Mouse (Mus musculus): ENCODE data around the gene Ptprg. TPM values are rescaled to one million over a fixed set of nuclear protein-coding genes. Genes with fewer than 3 reads are reported as not detected.

The Ptprg gene
- polyA plus RNA-seq, 1 experiment from 2014 or later: 33.7 TPM

- Histone ChIP-seq H3K27me3 (ENCODE audit: control insufficient read depth, insufficient read depth, low read length) (no peaks in the 10 kb centered on the region), H3K4me1 (ENCODE audit: control insufficient read depth, insufficient read depth, low read length) (no peaks in the 10 kb centered on the region; the same call in 1 of the 2 replicates), H3K4me3 (ENCODE audit: low read depth, low read length) (no peak overlapping the region), H3K27ac (ENCODE audit: low read depth, low read length) (no peak overlapping the region), H3K9me3 (ENCODE audit: control insufficient read depth, low read length) (no peaks in the 10 kb centered on the region), H3K36me3 (ENCODE audit: control insufficient read depth, insufficient read depth, low read length) (no peaks in the 10 kb centered on the region), H3K9ac (ENCODE audit: low read length) (no peak overlapping the region), H3K4me2 (no peak overlapping the region)
- ATAC-seq (ENCODE audit: low FRiP score): no peak
- DNase-seq (ENCODE audit: low spot score, missing footprints): peak; percentile 72
- 87% methylated on average over 7 of the region's 7 CpGs for WGBS
Observed at GRCm38 (mm10) chr14:12070856-12071465, 517.6 kb downstream of the Ptprg start.

GRCm38 (mm10) chr14:12072026-12072861 is 518.9 kb downstream of the Ptprg start:
- no peaks in the 10 kb centered on the region; the same call in 1 of the 2 replicates for H3K4me1 ChIP-seq (ENCODE audit: control insufficient read depth, insufficient read depth, low read length)
- no peaks in the 10 kb centered on the region for H3K9me3 ChIP-seq (ENCODE audit: control insufficient read depth, low read length)
- H3K27ac ChIP-seq (ENCODE audit: low read depth, low read length): no peak overlapping the region
- H3K4me2 ChIP-seq: no peak overlapping the region
- H3K9ac ChIP-seq (ENCODE audit: low read length): no peak overlapping the region
- no peaks in the 10 kb centered on the region for H3K36me3 ChIP-seq (ENCODE audit: control insufficient read depth, insufficient read depth, low read length)
- ATAC-seq (ENCODE audit: low FRiP score) (no peak), DNase-seq (ENCODE audit: low spot score, missing footprints) (peak; percentile 74)
- no peaks in the 10 kb centered on the region for H3K27me3 ChIP-seq (ENCODE audit: control insufficient read depth, insufficient read depth, low read length)
- 82% methylated on average over 7 of the region's 7 CpGs for WGBS
- no peak overlapping the region for H3K4me3 ChIP-seq (ENCODE audit: low read depth, low read length)

- Histone ChIP-seq H3K4me2 (no peak overlapping the region), H3K27me3 (ENCODE audit: control insufficient read depth, insufficient read depth, low read length) (no peaks in the 10 kb centered on the region), H3K4me1 (ENCODE audit: control insufficient read depth, insufficient read depth, low read length) (no peaks in the 10 kb centered on the region; the same call in 1 of the 2 replicates), H3K9ac (ENCODE audit: low read length) (no peak overlapping the region), H3K9me3 (ENCODE audit: control insufficient read depth, low read length) (no peaks in the 10 kb centered on the region), H3K4me3 (ENCODE audit: low read depth, low read length) (no peak overlapping the region), H3K27ac (ENCODE audit: low read depth, low read length) (no peak overlapping the region), H3K36me3 (ENCODE audit: control insufficient read depth, insufficient read depth, low read length) (no peaks in the 10 kb centered on the region)
- ATAC-seq (ENCODE audit: low FRiP score) (no peak), DNase-seq (ENCODE audit: low spot score, missing footprints) (no peak)
- WGBS: 83% methylated on average over 2 of the region's 2 CpGs
Observed at GRCm38 (mm10) chr14:12073408-12074107, 520.2 kb downstream of the Ptprg start.

GRCm38 (mm10) chr14:12077193-12077592 is 523.9 kb downstream of the Ptprg start:
- Histone ChIP-seq H3K4me3 (ENCODE audit: low read depth, low read length) (no peak overlapping the region), H3K4me1 (ENCODE audit: control insufficient read depth, insufficient read depth, low read length) (peaks cover 5% of the 10 kb centered on the region; the same call in 1 of the 2 replicates), H3K27ac (ENCODE audit: low read depth, low read length) (no peak overlapping the region), H3K36me3 (ENCODE audit: control insufficient read depth, insufficient read depth, low read length) (no peaks in the 10 kb centered on the region), H3K4me2 (no peak overlapping the region), H3K9ac (ENCODE audit: low read length) (no peak overlapping the region), H3K27me3 (ENCODE audit: control insufficient read depth, insufficient read depth, low read length) (no peaks in the 10 kb centered on the region), H3K9me3 (ENCODE audit: control insufficient read depth, low read length) (no peaks in the 10 kb centered on the region)
- DNase-seq (ENCODE audit: low spot score, missing footprints) (no peak), ATAC-seq (ENCODE audit: low FRiP score) (no peak)
- WGBS: 83% methylated on average over 7 of the region's 7 CpGs

- no peak for ATAC-seq (ENCODE audit: low FRiP score)
- Histone ChIP-seq H3K4me1 (ENCODE audit: control insufficient read depth, insufficient read depth, low read length) (peaks cover 19% of the 10 kb centered on the region), H3K4me2 (no peak overlapping the region), H3K27me3 (ENCODE audit: control insufficient read depth, insufficient read depth, low read length) (no peaks in the 10 kb centered on the region), H3K36me3 (ENCODE audit: control insufficient read depth, insufficient read depth, low read length) (no peaks in the 10 kb centered on the region), H3K9me3 (ENCODE audit: control insufficient read depth, low read length) (no peaks in the 10 kb centered on the region), H3K9ac (ENCODE audit: low read length) (no peak overlapping the region), H3K4me3 (ENCODE audit: low read depth, low read length) (no peak overlapping the region), H3K27ac (ENCODE audit: low read depth, low read length) (no peak overlapping the region)
- WGBS: 68% methylated on average over 6 of the region's 6 CpGs
- no peak for DNase-seq (ENCODE audit: low spot score, missing footprints)
Observed at GRCm38 (mm10) chr14:12079250-12079649, 525.9 kb downstream of the Ptprg start.

- no peaks in the 10 kb centered on the region for H3K36me3 ChIP-seq (ENCODE audit: control insufficient read depth, insufficient read depth, low read length)
- no peak overlapping the region for H3K4me3 ChIP-seq (ENCODE audit: low read depth, low read length)
- no peak for DNase-seq (ENCODE audit: low spot score, missing footprints)
- H3K4me2 ChIP-seq: no peak overlapping the region
- no peak overlapping the region for H3K27ac ChIP-seq (ENCODE audit: low read depth, low read length)
- H3K27me3 ChIP-seq (ENCODE audit: control insufficient read depth, insufficient read depth, low read length): no peaks in the 10 kb centered on the region
- no peaks in the 10 kb centered on the region for H3K9me3 ChIP-seq (ENCODE audit: control insufficient read depth, low read length)
- no peak for ATAC-seq (ENCODE audit: low FRiP score)
- 23% methylated on average over 4 of the region's 4 CpGs for WGBS
- no peak overlapping the region for H3K9ac ChIP-seq (ENCODE audit: low read length)
- H3K4me1 ChIP-seq (ENCODE audit: control insufficient read depth, insufficient read depth, low read length): peaks cover 23% of the 10 kb centered on the region
Observed at GRCm38 (mm10) chr14:12079833-12080401, 526.6 kb downstream of the Ptprg start.

GRCm38 (mm10) chr14:12082131-12082921 is 529.0 kb downstream of the Ptprg start:
- WGBS: 20% methylated on average over 6 of the region's 6 CpGs
- H3K36me3 ChIP-seq (ENCODE audit: control insufficient read depth, insufficient read depth, low read length): no peaks in the 10 kb centered on the region
- H3K27ac ChIP-seq (ENCODE audit: low read depth, low read length): peak overlapping the region; percentile 26; the same call in 1 of the 2 replicates
- no peaks in the 10 kb centered on the region for H3K9me3 ChIP-seq (ENCODE audit: control insufficient read depth, low read length)
- no peak overlapping the region for H3K4me3 ChIP-seq (ENCODE audit: low read depth, low read length)
- ATAC-seq (ENCODE audit: low FRiP score): peak; percentile 82
- H3K4me1 ChIP-seq (ENCODE audit: control insufficient read depth, insufficient read depth, low read length): peaks cover 34% of the 10 kb centered on the region
- DNase-seq (ENCODE audit: low spot score, missing footprints): peak; percentile 89
- H3K27me3 ChIP-seq (ENCODE audit: control insufficient read depth, insufficient read depth, low read length): no peaks in the 10 kb centered on the region
- no peak overlapping the region for H3K4me2 ChIP-seq
- H3K9ac ChIP-seq (ENCODE audit: low read length): no peak overlapping the region

GRCm38 (mm10) chr14:12084076-12084475 is 530.7 kb downstream of the Ptprg start:
- no peak overlapping the region for H3K4me2 ChIP-seq
- no peaks in the 10 kb centered on the region for H3K36me3 ChIP-seq (ENCODE audit: control insufficient read depth, insufficient read depth, low read length)
- 43% methylated on average over 4 of the region's 4 CpGs for WGBS
- DNase-seq (ENCODE audit: low spot score, missing footprints) (peak; percentile 85), ATAC-seq (ENCODE audit: low FRiP score) (peak; percentile 39; the same call in 1 of the 2 replicates)
- H3K4me3 ChIP-seq (ENCODE audit: low read depth, low read length): no peak overlapping the region
- no peaks in the 10 kb centered on the region for H3K27me3 ChIP-seq (ENCODE audit: control insufficient read depth, insufficient read depth, low read length)
- no peak overlapping the region for H3K27ac ChIP-seq (ENCODE audit: low read depth, low read length)
- no peak overlapping the region for H3K9ac ChIP-seq (ENCODE audit: low read length)
- H3K9me3 ChIP-seq (ENCODE audit: control insufficient read depth, low read length): no peaks in the 10 kb centered on the region
- H3K4me1 ChIP-seq (ENCODE audit: control insufficient read depth, insufficient read depth, low read length): peaks cover 34% of the 10 kb centered on the region

Measured in midbrain, embryonic 11.5 days (tissue).